Mouse (Mus musculus) liver, adult 2 months (tissue): ENCODE results near the gene Abcg5. TPM values are rescaled to one million over a fixed set of nuclear protein-coding genes. Genes with fewer than 3 reads are reported as not detected.

Experiments used
- DNase-seq: peaks from one replicate; pipeline ENCODE4 v3.0.0-alpha.2; 2011; ENCODE audit warnings: low read depth, low spot score; ENCODE audit errors: extremely low read depth
- H3K27ac ChIP-seq: fragments of 200-500 bp; replicated peaks from 2 replicates; pipeline ENCODE4 v1.5.1; 2012; ENCODE audit warnings: low read depth, mild to moderate bottlenecking, control low read depth, inconsistent platforms, low read length; ENCODE audit not compliant: insufficient read depth
- H3K27me3 ChIP-seq: fragments of 200-500 bp; 2 replicates; pipeline ENCODE4 v1.6.1; 2012; ENCODE audit warnings: mild to moderate bottlenecking, moderate library complexity, low read length, inconsistent platforms; ENCODE audit not compliant: control insufficient read depth, insufficient read depth
- H3K36me3 ChIP-seq: fragments of 200-500 bp; 2 replicates; pipeline ENCODE4 v1.6.1; 2012; ENCODE audit warnings: low read length, inconsistent platforms; ENCODE audit not compliant: control insufficient read depth, insufficient read depth
- H3K4me1 ChIP-seq: fragments of 200-500 bp; 2 replicates; pipeline ENCODE4 v1.6.1; 2011; ENCODE audit warnings: low read length; ENCODE audit not compliant: control insufficient read depth, insufficient read depth
- H3K4me3 ChIP-seq: fragments of 200-500 bp; 2 replicates; pipeline ENCODE4 v1.5.1; 2011; ENCODE audit warnings: low read depth, mild to moderate bottlenecking, control low read depth, low read length, moderate library complexity; ENCODE audit not compliant: insufficient read depth
- H3K79me2 ChIP-seq: fragments of 200-500 bp; 2 replicates; pipeline ENCODE4 v1.6.1; 2012; ENCODE audit warnings: inconsistent platforms, mild to moderate bottlenecking, low read length, moderate library complexity; ENCODE audit not compliant: control insufficient read depth, insufficient read depth
- H3K9ac ChIP-seq: fragments of 200-500 bp; 2 replicates; pipeline ENCODE4 v1.6.1; 2012; ENCODE audit warnings: low read depth, mild to moderate bottlenecking, control low read depth, inconsistent platforms, low read length
- CTCF ChIP-seq: fragments of 200-500 bp; IDR thresholded peaks from 2 replicates; pipeline ENCODE4 v1.5.1; 2011; ENCODE audit warnings: low read depth, low read length, control low read depth
- POLR2A ChIP-seq: fragments of 200-500 bp; IDR thresholded peaks from 2 replicates; pipeline ENCODE4 v1.6.1; 2011; ENCODE audit warnings: low read length, control low read depth; ENCODE audit not compliant: insufficient read depth; ENCODE audit errors: extremely low read depth
- WGBS: fragments of 180-500 bp; shearing (Covaris S2); methylation state at CpG from one replicate; pipeline ENCODE4 v1.1.7; 2018; 5-methylcytosine and 5-hydroxymethylcytosine counted together
- polyA plus RNA-seq: library from polyadenylated mRNA; depleted of rRNA; stranded (reverse); fragments of >200 nt; gene quantifications from 2 replicates; pipeline ENCODE4 v1.2.3, GENCODE M21; 2012
- total RNA-seq: library from RNA; depleted of rRNA; stranded (reverse); fragments of >200 nt; gene quantifications from 2 replicates; pipeline ENCODE4 v1.2.3, GENCODE M21; 2014

Gene Abcg5
- total and polyA plus RNA-seq, 2 experiments = 118 to 133 TPM

DNA sequence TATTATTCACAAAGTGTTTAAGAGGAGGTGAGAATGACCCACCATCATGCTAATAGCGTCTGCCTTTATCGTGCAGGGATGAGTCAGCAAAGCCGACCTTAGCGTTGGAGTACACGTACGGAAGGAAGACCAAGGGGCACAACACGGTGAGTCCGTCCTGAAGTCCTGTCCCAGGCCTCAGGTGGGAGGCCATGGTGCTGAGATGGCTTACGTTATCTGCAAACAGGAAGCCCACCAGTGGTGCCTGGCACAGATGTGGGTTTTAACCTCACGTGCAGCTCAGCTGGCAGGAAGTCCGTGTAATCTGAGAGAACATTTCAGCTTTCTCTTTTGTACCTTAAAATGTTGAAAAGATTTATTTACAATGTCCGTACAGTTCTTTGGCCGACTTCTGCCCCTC lies 49.4 kb downstream of the Abcg5 start:
- no peak for DNase-seq
- 83% methylated on average over 13 of the region's 13 CpGs for WGBS
- Histone ChIP-seq H3K79me2 (no peaks in the 10 kb centered on the region), H3K36me3 (no peaks in the 10 kb centered on the region), H3K4me3 (no peak overlapping the region), H3K9ac (no peak overlapping the region), H3K27ac (no peak overlapping the region), H3K27me3 (no peaks in the 10 kb centered on the region), H3K4me1 (no peaks in the 10 kb centered on the region)
- no peak for TF ChIP-seq POLR2A
- no peak for TF ChIP-seq CTCF

DNA sequence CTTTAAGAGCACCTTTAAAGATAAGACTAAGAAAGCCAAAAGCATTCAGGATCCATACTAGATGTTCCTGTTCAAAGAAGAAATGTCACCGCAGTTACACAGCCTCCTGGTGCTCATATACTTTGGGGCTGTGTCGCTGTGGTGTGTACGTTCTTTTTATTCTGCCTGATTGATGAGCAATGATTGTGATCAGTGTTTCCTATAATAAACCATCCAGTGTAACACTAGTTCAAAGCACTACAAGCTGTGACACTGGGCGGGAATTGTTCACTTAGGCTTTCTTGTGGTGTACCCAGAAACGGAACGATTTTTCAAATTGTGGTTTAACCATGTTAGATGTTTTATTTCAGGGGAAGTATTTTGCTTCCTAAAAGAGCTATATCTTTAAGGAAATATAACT lies 51.0 kb downstream of the Abcg5 start:
- 95% methylated on average over 6 of the region's 6 CpGs for WGBS
- no peak for DNase-seq

DNA sequence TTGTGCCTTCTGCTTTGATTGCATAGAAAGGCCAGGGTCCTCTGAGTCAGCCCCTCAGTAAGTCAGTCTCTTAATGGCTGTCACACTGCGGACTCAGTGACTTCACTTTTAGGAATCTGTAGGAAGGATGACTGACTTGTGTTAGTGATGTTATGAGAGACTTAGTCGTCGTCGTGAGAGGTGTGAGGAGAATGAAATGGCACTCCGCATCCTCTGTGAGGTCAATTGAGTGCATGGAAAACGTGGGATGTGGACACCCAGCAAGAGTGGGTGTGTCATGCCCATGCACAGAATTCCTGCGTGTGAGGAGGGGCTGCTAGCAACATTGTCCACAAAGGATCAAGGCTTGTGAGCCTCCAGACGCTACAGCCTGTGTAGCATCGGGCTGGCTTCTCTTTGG lies 54.2 kb downstream of the Abcg5 start:
- Histone ChIP-seq H3K4me3 (no peak overlapping the region), H3K9ac (no peak overlapping the region), H3K4me1 (no peaks in the 10 kb centered on the region), H3K36me3 (no peaks in the 10 kb centered on the region), H3K27me3 (no peaks in the 10 kb centered on the region), H3K79me2 (no peaks in the 10 kb centered on the region), H3K27ac (no peak overlapping the region)
- TF ChIP-seq POLR2A (no peak), CTCF (no peak)
- no peak for DNase-seq
- 89% methylated on average over 9 of the region's 9 CpGs for WGBS

More for the DNA sequence above, 51.0 kb downstream of the Abcg5 start:
- Histone ChIP-seq H3K36me3 (no peaks in the 10 kb centered on the region), H3K9ac (no peak overlapping the region), H3K27ac (no peak overlapping the region), H3K79me2 (no peaks in the 10 kb centered on the region), H3K4me1 (no peaks in the 10 kb centered on the region), H3K27me3 (no peaks in the 10 kb centered on the region), H3K4me3 (no peak overlapping the region)
- TF ChIP-seq CTCF (no peak), POLR2A (no peak)

DNA sequence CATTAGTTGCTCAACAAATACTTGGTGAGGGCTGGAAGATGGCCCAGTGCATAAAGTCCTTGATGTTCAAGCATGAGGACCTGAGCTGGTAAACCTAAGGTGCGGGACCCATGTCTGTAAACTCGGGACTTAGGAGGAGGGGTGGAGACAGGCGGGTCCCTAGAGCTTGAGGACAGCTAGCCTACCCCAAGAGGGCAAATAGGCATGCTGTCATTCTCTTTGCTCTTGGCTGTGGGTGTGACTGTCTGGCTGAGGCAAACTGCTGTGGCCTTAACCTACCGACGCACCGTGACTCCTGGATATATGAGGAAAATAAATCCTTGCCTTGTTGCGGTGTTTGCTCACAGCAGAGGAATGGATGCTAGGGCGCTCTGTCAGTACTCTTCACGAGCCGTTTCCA lies 55.1 kb downstream of the Abcg5 start:
- no peak overlapping the region for H3K4me3 ChIP-seq
- TF ChIP-seq CTCF (no peak), POLR2A (no peak)
- no peak for DNase-seq
- H3K4me1 ChIP-seq = no peaks in the 10 kb centered on the region
- H3K79me2 ChIP-seq = no peaks in the 10 kb centered on the region
- H3K36me3 ChIP-seq = no peaks in the 10 kb centered on the region
- no peak overlapping the region for H3K9ac ChIP-seq
- WGBS = 86% methylated on average over 10 of the region's 10 CpGs
- no peak overlapping the region for H3K27ac ChIP-seq
- no peaks in the 10 kb centered on the region for H3K27me3 ChIP-seq

DNA sequence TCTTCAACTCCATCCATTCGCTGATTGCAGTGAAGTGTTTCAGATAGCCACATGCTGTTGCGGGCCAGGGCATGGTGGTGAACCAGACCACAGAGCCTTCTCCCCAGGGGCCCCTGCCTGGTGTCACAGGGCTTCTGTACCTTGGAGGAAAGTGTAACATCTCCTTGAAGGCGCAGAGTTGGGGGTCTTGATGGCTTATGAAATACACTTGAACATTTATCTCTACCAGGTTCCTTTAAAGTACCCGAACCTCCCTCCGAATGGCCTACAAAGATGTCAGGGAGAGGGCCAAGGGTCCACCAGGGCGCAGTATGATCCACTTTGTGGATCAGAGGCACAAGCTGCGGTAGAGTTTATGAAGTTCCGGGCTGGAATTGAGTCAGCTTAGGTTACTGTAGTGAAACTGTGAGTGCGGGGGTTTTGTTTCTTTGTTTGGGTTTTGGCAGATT lies 55.9 kb downstream of the Abcg5 start:
- H3K27me3 ChIP-seq = no peaks in the 10 kb centered on the region
- TF ChIP-seq CTCF = no peak
- no peak for TF ChIP-seq POLR2A
- H3K79me2 ChIP-seq = no peaks in the 10 kb centered on the region
- H3K36me3 ChIP-seq = no peaks in the 10 kb centered on the region
- no peak overlapping the region for H3K27ac ChIP-seq
- no peak for DNase-seq
- 63% methylated on average over 9 of the region's 9 CpGs for WGBS
- H3K4me3 ChIP-seq = no peak overlapping the region
- no peak overlapping the region for H3K9ac ChIP-seq
- no peaks in the 10 kb centered on the region for H3K4me1 ChIP-seq

DNA sequence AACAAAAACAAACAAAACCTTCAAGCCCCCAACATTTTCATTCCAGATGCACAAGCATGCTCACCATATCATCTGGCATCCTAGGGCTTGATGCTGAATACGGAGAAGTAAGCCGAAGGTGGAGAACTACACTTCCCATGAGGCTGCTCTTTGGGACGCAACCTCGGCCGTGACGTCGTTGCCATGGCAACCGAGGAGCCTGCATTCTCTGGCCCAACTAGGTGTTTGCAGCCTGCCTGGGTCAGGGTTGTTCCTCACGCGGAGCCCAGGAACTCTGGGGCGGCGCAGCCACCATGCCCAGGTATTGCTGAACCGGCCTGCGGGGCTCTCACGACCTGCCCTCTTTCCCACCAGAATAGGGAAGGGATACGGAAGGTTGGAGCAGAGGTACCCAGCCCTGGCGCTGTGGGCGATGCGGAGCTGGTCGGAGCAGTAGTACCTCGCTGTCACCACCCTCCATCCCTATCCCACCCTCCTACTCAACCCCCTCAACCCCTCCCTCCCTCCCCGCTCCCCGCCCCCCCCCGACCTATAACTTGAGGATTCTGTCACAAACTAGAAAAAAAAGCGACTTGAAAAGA lies 56.4 kb downstream of the Abcg5 start, which contains the start of gene Dync2li1:
Gene Dync2li1, plus strand, starts transcription at position 221 of the 581 bp plus-strand sequence.
- H3K4me3 ChIP-seq = peak within 1 kb of the TSS; percentile 85
- no peaks in the 10 kb centered on the region for H3K36me3 ChIP-seq
- no peak within 1 kb of the TSS for H3K27ac ChIP-seq
- DNase-seq = peak; percentile 75
- H3K27me3 ChIP-seq = no peaks in the 10 kb centered on the region
- TF ChIP-seq POLR2A (no peak), CTCF (no peak)
- no peaks in the 10 kb centered on the region for H3K4me1 ChIP-seq
- H3K79me2 ChIP-seq = no peaks in the 10 kb centered on the region
- whole genome bisulfite sequencing = 5% methylated on average over 25 of the region's 25 CpGs
- peak within 1 kb of the TSS; percentile 78 for H3K9ac ChIP-seq
